Mouse (Mus musculus): ENCODE measurements at regions not wholly inside any gene's neighbourhood (a gene's known extent, or its start where the extent isn't known, plus 50 kb on each side); places are given as distances from the start of the nearest gene placed in this dataset.

DNA sequence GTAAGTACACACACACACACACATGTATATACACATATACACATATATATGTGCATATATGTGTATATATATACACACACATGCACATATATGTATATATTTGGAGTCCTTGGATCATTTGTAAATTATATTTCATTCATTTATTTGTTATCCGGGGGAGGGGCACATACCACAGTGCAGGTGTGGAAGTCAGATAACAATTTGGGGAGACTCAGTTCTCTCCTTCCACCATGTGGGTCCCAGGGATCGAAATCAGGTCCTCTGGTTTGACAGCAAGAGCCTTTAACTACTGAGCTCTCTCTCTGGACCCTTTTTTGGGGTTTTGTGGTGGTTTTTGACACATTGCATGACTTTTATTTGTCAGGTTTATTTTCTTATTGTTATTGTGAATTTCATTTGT lies 65.8 kb upstream of the Cecr2 start:
- DNase-seq (ENCODE audit: low spot score) (no peak), ATAC-seq (no peak)
- no peaks in the 10 kb centered on the region for H3K4me1 ChIP-seq (ENCODE audit: insufficient read depth, low read depth, low read length)
- H3K27me3 ChIP-seq (replicated peaks; ENCODE audit: insufficient read depth, low read length): no peaks in the 10 kb centered on the region
- TF ChIP-seq CTCF (IDR thresholded peaks at IDR 0.05): no peak
- TF ChIP-seq EP300 (IDR thresholded peaks at IDR 0.05): no peak
- H3K4me3 ChIP-seq (ENCODE audit: low read depth, low read length): no peak overlapping the region
- no peak overlapping the region for H3K4me2 ChIP-seq (replicated peaks; ENCODE audit: low read depth, low read length)
- H3K9me3 ChIP-seq (ENCODE audit: low read length): no peaks in the 10 kb centered on the region
- H3K36me3 ChIP-seq (ENCODE audit: insufficient read depth, low read length): no peaks in the 10 kb centered on the region
- H3K9ac ChIP-seq (replicated peaks; ENCODE audit: low read depth): no peak overlapping the region
- WGBS: 68% methylated on average over 2 of the region's 2 CpGs
- H3K27ac ChIP-seq (ENCODE audit: low read length): no peak overlapping the region

DNA sequence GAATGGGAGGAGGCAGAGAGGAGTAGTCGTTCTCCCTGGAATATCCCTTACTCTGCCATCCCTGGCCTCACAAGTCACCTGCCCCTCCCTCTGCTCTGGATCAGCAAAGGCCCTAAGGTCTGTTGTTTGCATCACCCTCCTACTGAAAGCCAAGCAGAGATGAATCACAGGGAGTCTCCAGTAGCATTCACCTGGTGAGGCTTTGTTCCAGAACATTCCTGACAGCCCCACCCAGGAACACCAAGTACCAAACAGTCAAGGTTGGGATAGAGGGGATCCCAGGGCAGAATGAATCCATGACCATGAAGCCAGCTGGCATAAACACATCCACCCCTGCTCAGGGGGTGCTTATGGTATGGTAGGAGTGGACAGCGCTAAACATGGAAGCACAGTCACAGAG lies 67.4 kb upstream of the Hdhd5 start:
- no peak overlapping the region for H3K4me2 ChIP-seq (replicated peaks; ENCODE audit: low read depth, low read length)
- no peak for TF ChIP-seq CTCF (IDR thresholded peaks at IDR 0.05)
- peak; percentile 84 for TF ChIP-seq EP300 (IDR thresholded peaks at IDR 0.05)
- H3K36me3 ChIP-seq (ENCODE audit: insufficient read depth, low read length): no peaks in the 10 kb centered on the region
- no peak overlapping the region for H3K27ac ChIP-seq (ENCODE audit: low read length)
- DNase-seq (ENCODE audit: low spot score): peak; percentile 54
- no peaks in the 10 kb centered on the region for H3K4me1 ChIP-seq (ENCODE audit: insufficient read depth, low read depth, low read length)
- no peak overlapping the region for H3K9ac ChIP-seq (replicated peaks; ENCODE audit: low read depth)
- no peak overlapping the region for H3K4me3 ChIP-seq (ENCODE audit: low read depth, low read length)
- no peaks in the 10 kb centered on the region for H3K9me3 ChIP-seq (ENCODE audit: low read length)
- peak; percentile 73 for ATAC-seq
- H3K27me3 ChIP-seq (replicated peaks; ENCODE audit: insufficient read depth, low read length): no peaks in the 10 kb centered on the region
- WGBS: 68% methylated on average over 2 of the region's 2 CpGs

DNA sequence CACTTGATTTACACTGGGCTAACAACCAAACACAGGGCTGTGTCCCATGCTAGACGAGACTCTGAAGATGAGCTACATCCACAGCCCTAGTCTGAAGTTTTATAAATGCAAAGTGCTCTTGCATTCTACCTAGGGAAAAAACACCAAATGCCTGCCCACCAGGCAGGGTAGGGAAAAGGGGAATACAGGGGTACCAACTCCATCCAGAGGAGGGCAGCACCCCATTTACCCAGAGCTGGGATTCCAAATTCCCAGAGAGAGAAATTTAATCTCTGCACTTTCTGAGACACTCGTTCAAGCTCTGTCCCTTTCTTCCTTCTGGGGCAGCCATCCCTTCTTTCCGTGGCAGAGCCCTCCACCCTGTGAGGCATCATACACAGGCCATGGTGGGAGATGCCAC lies 66.8 kb upstream of the Hdhd5 start:
- 19% methylated on average over 3 of the region's 3 CpGs for WGBS
- peak; percentile 42 for TF ChIP-seq CTCF (IDR thresholded peaks at IDR 0.05)
- TF ChIP-seq EP300 (IDR thresholded peaks at IDR 0.05): no peak
- no peak for ATAC-seq

DNA sequence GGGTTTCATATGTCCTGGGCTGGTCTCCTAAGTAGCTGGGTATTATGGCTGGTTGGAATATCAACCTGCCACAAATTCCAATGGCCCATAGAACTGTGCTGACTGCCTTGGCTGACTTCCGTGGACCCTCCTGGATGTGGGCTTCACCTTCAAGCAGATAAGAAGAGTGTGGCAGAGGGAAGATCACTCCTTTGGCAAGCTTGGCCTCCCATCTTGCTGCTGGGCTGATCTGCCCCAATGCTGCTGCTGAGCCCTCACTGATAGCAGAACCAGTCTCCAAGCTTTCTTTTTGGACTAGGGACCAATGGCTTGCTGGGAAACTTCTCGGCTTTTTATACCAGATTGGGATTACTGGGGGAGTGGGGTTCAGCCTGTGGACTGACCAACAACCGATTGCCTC lies 65.6 kb upstream of the Hdhd5 start:
- ATAC-seq: no peak
- no peak for DNase-seq (ENCODE audit: low spot score)
- Histone ChIP-seq H3K27me3 (replicated peaks; ENCODE audit: insufficient read depth, low read length) (no peaks in the 10 kb centered on the region), H3K36me3 (ENCODE audit: insufficient read depth, low read length) (no peaks in the 10 kb centered on the region), H3K4me2 (replicated peaks; ENCODE audit: low read depth, low read length) (no peak overlapping the region), H3K9ac (replicated peaks; ENCODE audit: low read depth) (no peak overlapping the region), H3K4me3 (ENCODE audit: low read depth, low read length) (no peak overlapping the region), H3K9me3 (ENCODE audit: low read length) (no peaks in the 10 kb centered on the region), H3K4me1 (ENCODE audit: insufficient read depth, low read depth, low read length) (peaks cover 8% of the 10 kb centered on the region; the same call in 1 of the 2 replicates), H3K27ac (ENCODE audit: low read length) (no peak overlapping the region)
- WGBS: 85% methylated on average over 3 of the region's 3 CpGs
- TF ChIP-seq EP300 (IDR thresholded peaks at IDR 0.05) (no peak), CTCF (IDR thresholded peaks at IDR 0.05) (no peak)

More for the DNA sequence above, 66.8 kb upstream of the Hdhd5 start:
- H3K9ac ChIP-seq (replicated peaks; ENCODE audit: low read depth): no peak overlapping the region
- no peaks in the 10 kb centered on the region for H3K36me3 ChIP-seq (ENCODE audit: insufficient read depth, low read length)
- no peak overlapping the region for H3K4me2 ChIP-seq (replicated peaks; ENCODE audit: low read depth, low read length)
- H3K27ac ChIP-seq (ENCODE audit: low read length): no peak overlapping the region
- no peaks in the 10 kb centered on the region for H3K27me3 ChIP-seq (replicated peaks; ENCODE audit: insufficient read depth, low read length)
- DNase-seq (ENCODE audit: low spot score): no peak
- H3K9me3 ChIP-seq (ENCODE audit: low read length): no peaks in the 10 kb centered on the region
- H3K4me1 ChIP-seq (ENCODE audit: insufficient read depth, low read depth, low read length): no peaks in the 10 kb centered on the region
- no peak overlapping the region for H3K4me3 ChIP-seq (ENCODE audit: low read depth, low read length)

DNA sequence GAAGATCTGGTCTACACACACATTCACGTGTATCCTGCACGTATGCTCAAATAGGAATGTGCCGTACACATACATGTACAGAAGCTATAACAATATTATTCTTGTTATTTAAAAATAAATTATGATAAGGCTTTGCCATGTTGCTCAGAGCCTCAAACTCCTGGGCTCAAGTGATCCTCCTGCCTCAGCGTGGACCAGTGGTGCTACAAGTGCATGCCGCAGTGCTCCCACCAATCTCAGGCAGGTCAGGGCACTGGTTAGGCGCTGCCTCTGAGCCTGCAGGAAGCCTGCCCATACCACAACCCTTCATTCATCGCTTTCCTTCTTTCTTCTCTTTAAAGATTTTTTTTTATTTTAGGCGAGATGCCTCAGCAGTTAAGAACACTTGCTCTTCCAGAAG lies 63.3 kb upstream of the Hdhd5 start:
- Histone ChIP-seq H3K4me3 (ENCODE audit: low read depth, low read length) (no peak overlapping the region), H3K9me3 (ENCODE audit: low read length) (no peaks in the 10 kb centered on the region), H3K4me1 (ENCODE audit: insufficient read depth, low read depth, low read length) (peaks cover 8% of the 10 kb centered on the region; the same call in 1 of the 2 replicates), H3K4me2 (replicated peaks; ENCODE audit: low read depth, low read length) (no peak overlapping the region), H3K36me3 (ENCODE audit: insufficient read depth, low read length) (no peaks in the 10 kb centered on the region), H3K27me3 (replicated peaks; ENCODE audit: insufficient read depth, low read length) (no peaks in the 10 kb centered on the region), H3K27ac (ENCODE audit: low read length) (no peak overlapping the region), H3K9ac (replicated peaks; ENCODE audit: low read depth) (no peak overlapping the region)
- no peak for TF ChIP-seq EP300 (IDR thresholded peaks at IDR 0.05)
- no peak for TF ChIP-seq CTCF (IDR thresholded peaks at IDR 0.05)
- no peak for ATAC-seq
- WGBS: 88% methylated on average over 8 of the region's 8 CpGs
- DNase-seq (ENCODE audit: low spot score): no peak

DNA sequence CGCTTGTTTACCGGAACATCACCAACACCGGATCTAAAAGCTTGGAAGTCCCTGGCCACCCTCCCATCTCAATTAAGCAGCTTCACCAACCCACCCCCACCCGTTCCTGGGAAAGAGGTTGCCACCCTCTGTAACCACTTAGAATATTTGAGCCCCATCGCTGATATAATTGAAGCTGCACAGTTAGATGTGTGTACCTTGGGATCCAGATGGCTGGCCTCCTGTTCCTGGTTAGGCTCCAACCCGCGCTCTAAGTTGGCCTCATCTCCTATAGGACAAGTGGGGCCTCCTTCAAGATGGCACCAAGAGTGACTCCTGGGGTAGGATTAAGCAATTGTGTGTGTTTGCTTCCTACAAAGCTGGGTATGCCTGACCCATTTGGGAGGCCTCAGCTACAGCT lies 61.6 kb upstream of the Hdhd5 start:
- Histone ChIP-seq H3K9ac (replicated peaks; ENCODE audit: low read depth) (no peak overlapping the region), H3K9me3 (ENCODE audit: low read length) (no peaks in the 10 kb centered on the region), H3K4me2 (replicated peaks; ENCODE audit: low read depth, low read length) (peak overlapping the region; percentile 25; the same call in 1 of the 2 replicates), H3K4me3 (ENCODE audit: low read depth, low read length) (no peak overlapping the region), H3K27ac (ENCODE audit: low read length) (no peak overlapping the region), H3K36me3 (ENCODE audit: insufficient read depth, low read length) (no peaks in the 10 kb centered on the region), H3K27me3 (replicated peaks; ENCODE audit: insufficient read depth, low read length) (no peaks in the 10 kb centered on the region), H3K4me1 (ENCODE audit: insufficient read depth, low read depth, low read length) (peaks cover 8% of the 10 kb centered on the region; the same call in 1 of the 2 replicates)
- WGBS: 38% methylated on average over 7 of the region's 7 CpGs
- no peak for TF ChIP-seq CTCF (IDR thresholded peaks at IDR 0.05)
- TF ChIP-seq EP300 (IDR thresholded peaks at IDR 0.05): no peak
- ATAC-seq: no peak
- DNase-seq (ENCODE audit: low spot score): no peak

All from lung, postnatal 0 days (tissue).